Mouse (Mus musculus) intestine, postnatal 0 days (tissue): ENCODE results near the gene Xbp1. TPM values are rescaled to one million over a fixed set of nuclear protein-coding genes. Genes with fewer than 3 reads are reported as not detected.
A peak's percentile ranks its signal among the peaks of the same experiment; 100 is the strongest.

ENCODE experiments used
- ATAC-seq: fragments of 200-750 bp; cut with Nextera tagmentation; 2 replicates; pipeline ENCODE4 v1.8.0; 2017; ENCODE audit warnings: mild to moderate bottlenecking, moderate TSS enrichment, moderate library complexity
- H3K27ac ChIP-seq: fragments of 300-500 bp; sonication (generic); 2 replicates; pipeline ENCODE4 v1.5.1; 2014; ENCODE audit warnings: mild to moderate bottlenecking, low read depth, low read length, moderate library complexity
- H3K27me3 ChIP-seq: fragments of 300-500 bp; sonication (generic); replicated peaks from 2 replicates; pipeline ENCODE4 v1.6.1; 2014; ENCODE audit warnings: low read length, mixed read lengths; ENCODE audit not compliant: control insufficient read depth, insufficient read depth
- H3K36me3 ChIP-seq: fragments of 300-500 bp; sonication (generic); 2 replicates; pipeline ENCODE4 v1.6.1; 2014; ENCODE audit warnings: mild to moderate bottlenecking, moderate library complexity; ENCODE audit not compliant: control insufficient read depth, insufficient read depth
- H3K4me1 ChIP-seq: fragments of 300-500 bp; sonication (generic); replicated peaks from 2 replicates; pipeline ENCODE4 v1.6.1; 2014; ENCODE audit warnings: antibody characterized with exemption, low read length, mixed read lengths; ENCODE audit not compliant: control insufficient read depth, insufficient read depth
- H3K4me2 ChIP-seq: fragments of 300-500 bp; sonication (generic); replicated peaks from 2 replicates; pipeline ENCODE4 v1.6.1; 2014; ENCODE audit warnings: low read depth, mild to moderate bottlenecking, moderate library complexity
- H3K4me3 ChIP-seq: fragments of 300-500 bp; sonication (generic); 2 replicates; pipeline ENCODE4 v1.5.1; 2014; ENCODE audit warnings: low read depth, low read length
- H3K9ac ChIP-seq: fragments of 300-500 bp; sonication (generic); 2 replicates; pipeline ENCODE4 v1.6.1; 2014; ENCODE audit warnings: mild to moderate bottlenecking, low read depth, low read length
- H3K9me3 ChIP-seq: fragments of 300-500 bp; sonication (generic); 2 replicates; pipeline ENCODE4 v1.6.1; 2016; ENCODE audit warnings: mixed run types; ENCODE audit not compliant: control insufficient read depth
- CTCF ChIP-seq: sonication (generic); IDR thresholded peaks from 2 replicates; pipeline ENCODE4 v1.5.1; 2016; ENCODE audit warnings: low read depth, mild to moderate bottlenecking, control low read depth, antibody characterized with exemption, moderate library complexity
- WGBS: fragments of 180-500 bp; shearing (Covaris S2); extraction: QIAGEN DNeasy Blood & Tissue Kit; methylation state at CpG from one replicate; pipeline ENCODE4 v1.1.7; 2014; 5-methylcytosine and 5-hydroxymethylcytosine counted together
- polyA plus RNA-seq: library from polyadenylated mRNA; unstranded; fragments of >200 nt; fragmentation: Nextera tagmentation; extraction: Ambion mirVana; gene quantifications from 2 replicates; pipeline ENCODE4 v1.2.1, GENCODE M21; 2015

Gene Xbp1
- polyA plus RNA-seq, 1 experiment from 2014 or later: 150 TPM

- no peak overlapping the region for H3K9ac ChIP-seq
- no peaks in the 10 kb centered on the region for H3K36me3 ChIP-seq
- 74% methylated on average over 6 of the region's 6 CpGs for WGBS
- no peak overlapping the region for H3K27ac ChIP-seq
- H3K4me2 ChIP-seq: no peak overlapping the region
- no peak overlapping the region for H3K4me3 ChIP-seq
- H3K4me1 ChIP-seq: no peaks in the 10 kb centered on the region
- TF ChIP-seq CTCF: no peak
- no peaks in the 10 kb centered on the region for H3K27me3 ChIP-seq
- ATAC-seq: no peak
- H3K9me3 ChIP-seq: no peaks in the 10 kb centered on the region
Measured at GRCm38 (mm10) chr11:5517346-5517745, 3.1 kb upstream of the Xbp1 start.

DNA sequence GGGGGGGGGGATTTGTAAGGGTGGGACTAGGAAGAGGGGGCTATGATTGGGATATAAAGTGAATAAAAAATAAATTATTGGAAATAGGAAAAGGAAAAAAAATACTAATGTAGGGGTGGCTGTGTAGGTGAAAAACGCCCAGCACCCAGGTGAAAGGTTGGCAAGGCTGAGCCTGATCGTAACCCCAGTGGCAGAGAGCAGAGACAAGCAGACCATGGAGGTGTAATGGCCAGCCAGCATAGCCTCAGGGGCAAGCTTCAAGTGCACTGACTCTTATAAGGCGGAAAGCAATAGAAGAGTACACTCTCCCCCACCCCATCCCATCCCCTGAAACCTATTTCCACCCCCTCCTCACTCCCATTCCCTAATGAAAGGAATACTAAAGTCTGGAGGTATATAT lies 778 bp upstream of the Xbp1 start:
- Histone ChIP-seq H3K4me3 (no peak overlapping the region), H3K27ac (no peak overlapping the region), H3K27me3 (no peaks in the 10 kb centered on the region), H3K9ac (no peak overlapping the region), H3K9me3 (no peaks in the 10 kb centered on the region), H3K4me2 (peak overlapping the region; percentile 64; the same call in 1 of the 2 replicates), H3K4me1 (0 out of 2 replicates have a peak, but pooled peaks cover 3% of the 10 kb centered on the region), H3K36me3 (peaks cover 23% of the 10 kb centered on the region)
- TF ChIP-seq CTCF: no peak
- ATAC-seq: no peak
- 80% methylated on average over 3 of the region's 3 CpGs for WGBS

GRCm38 (mm10) chr11:5521266-5521515 lies 732 bp downstream of the Xbp1 start:
- no peak for TF ChIP-seq CTCF
- no peaks in the 10 kb centered on the region for H3K27me3 ChIP-seq
- H3K4me3 ChIP-seq: peak overlapping the region; percentile 100
- H3K36me3 ChIP-seq: peaks cover 37% of the 10 kb centered on the region
- no peaks in the 10 kb centered on the region for H3K9me3 ChIP-seq
- peak overlapping the region; percentile 99 for H3K9ac ChIP-seq
- 0% methylated on average over 13 of the region's 13 CpGs for WGBS
- H3K4me2 ChIP-seq: peak overlapping the region; percentile 64
- peak overlapping the region; percentile 99 for H3K27ac ChIP-seq
- H3K4me1 ChIP-seq: 0 out of 2 replicates have a peak, but pooled peaks cover 3% of the 10 kb centered on the region
- ATAC-seq: peak; percentile 11

DNA sequence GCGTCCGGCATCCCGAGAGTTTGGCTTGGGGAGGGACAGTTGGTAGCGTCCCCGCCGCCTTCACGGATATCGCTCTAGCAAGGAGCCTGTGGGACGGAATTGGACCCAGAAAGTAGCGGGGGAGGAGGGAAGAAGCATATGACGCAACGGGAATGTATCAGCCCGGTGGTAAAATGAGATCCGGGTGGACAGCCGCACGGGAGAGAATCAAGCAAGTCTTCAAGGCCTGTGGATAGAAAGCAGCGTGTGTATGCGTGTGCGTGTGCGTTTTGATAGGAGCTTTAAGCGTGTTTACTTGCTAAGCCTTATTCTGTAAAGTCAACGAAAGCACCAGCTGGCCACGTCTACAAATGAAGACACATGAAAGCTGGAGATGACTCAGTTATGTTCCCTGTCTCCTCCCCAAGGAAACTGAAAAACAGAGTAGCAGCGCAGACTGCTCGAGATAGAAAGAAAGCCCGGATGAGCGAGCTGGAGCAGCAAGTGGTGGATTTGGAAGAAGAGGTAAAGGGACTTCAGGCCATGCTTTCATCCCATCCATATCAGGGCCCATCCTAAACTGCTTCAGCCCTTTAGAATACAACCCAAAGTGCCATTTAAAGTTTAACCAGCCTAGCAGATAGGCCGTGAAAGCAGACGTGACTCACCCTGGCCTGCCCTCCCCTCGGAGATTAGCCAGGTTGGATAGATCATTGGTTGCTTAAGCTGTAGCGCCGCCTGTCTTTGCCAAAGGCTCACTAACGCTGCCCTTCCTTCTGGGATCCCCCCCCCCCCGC lies 1.2 kb downstream of the Xbp1 start:
- under 1% methylated on average over 33 of the region's 34 CpGs for WGBS

DNA sequence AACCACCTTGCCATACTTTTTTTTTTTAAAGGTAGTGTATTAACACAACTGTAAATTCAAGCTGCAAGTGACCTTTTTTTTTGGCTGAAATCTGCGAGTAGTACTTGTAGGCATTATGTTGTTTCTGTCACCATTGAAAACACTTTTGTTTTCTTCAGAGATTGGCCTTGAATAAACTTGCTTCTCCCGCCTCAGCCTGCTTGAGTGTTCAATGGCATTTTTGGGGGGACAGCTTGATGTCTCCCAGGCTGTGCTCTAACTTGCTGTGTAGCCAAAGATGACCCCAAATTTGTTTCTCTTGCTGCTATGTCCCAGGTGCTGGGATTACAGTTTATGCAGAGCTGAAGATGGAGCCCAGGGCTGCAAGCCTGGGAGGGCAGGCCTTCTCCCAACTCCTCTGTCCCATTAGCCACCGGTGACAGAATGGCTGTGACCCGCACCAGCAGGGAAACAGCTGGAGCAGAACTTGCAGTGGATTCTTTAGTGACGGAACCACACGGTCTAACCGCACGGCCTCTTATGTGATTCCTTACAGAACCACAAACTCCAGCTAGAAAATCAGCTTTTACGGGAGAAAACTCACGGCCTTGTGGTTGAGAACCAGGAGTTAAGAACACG lies 2.4 kb downstream of the Xbp1 start:
- TF ChIP-seq CTCF: no peak
- 0 out of 2 replicates have a peak, but pooled peaks cover 3% of the 10 kb centered on the region for H3K4me1 ChIP-seq
- no peak for ATAC-seq
- no peak overlapping the region; the same call in 1 of the 2 replicates for H3K9ac ChIP-seq
- H3K36me3 ChIP-seq: peaks cover 42% of the 10 kb centered on the region
- H3K27me3 ChIP-seq: no peaks in the 10 kb centered on the region
- H3K4me3 ChIP-seq: peak overlapping the region; percentile 100
- peak overlapping the region; percentile 64 for H3K4me2 ChIP-seq
- WGBS: 79% methylated on average over 11 of the region's 11 CpGs
- no peaks in the 10 kb centered on the region for H3K9me3 ChIP-seq
- peak overlapping the region; percentile 21 for H3K27ac ChIP-seq

More for the DNA sequence above, 1.2 kb downstream of the Xbp1 start:
- 0 out of 2 replicates have a peak, but pooled peaks cover 3% of the 10 kb centered on the region for H3K4me1 ChIP-seq
- H3K4me3 ChIP-seq: peak overlapping the region; percentile 100
- peak overlapping the region; percentile 64 for H3K4me2 ChIP-seq
- peaks cover 38% of the 10 kb centered on the region for H3K36me3 ChIP-seq
- peak overlapping the region; percentile 99 for H3K9ac ChIP-seq
- H3K9me3 ChIP-seq: no peaks in the 10 kb centered on the region
- ATAC-seq: peak; percentile 67
- peak overlapping the region; percentile 99 for H3K27ac ChIP-seq
- no peaks in the 10 kb centered on the region for H3K27me3 ChIP-seq
- peak; percentile 79 for TF ChIP-seq CTCF

DNA sequence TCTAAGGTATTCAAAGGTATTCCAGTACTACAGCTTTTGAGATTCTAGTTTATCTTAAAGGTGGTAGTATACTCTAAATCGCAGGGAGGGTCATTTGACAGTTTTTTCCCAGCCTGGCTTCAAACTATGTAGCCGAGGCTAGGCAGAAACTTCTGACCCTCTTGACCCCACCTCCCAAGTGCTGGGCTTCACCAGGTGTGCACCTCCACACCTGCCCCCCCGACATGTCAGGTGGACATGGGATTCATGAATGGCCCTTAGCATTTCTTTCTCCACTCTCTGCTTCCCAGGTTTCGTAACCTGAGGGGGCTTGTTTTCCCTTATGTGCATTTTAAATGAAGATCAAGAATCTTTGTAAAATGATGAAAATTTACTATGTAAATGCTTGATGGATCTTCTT lies 5.0 kb downstream of the Xbp1 start:
- no peak for TF ChIP-seq CTCF
- Histone ChIP-seq H3K36me3 (peaks cover 51% of the 10 kb centered on the region), H3K9ac (no peak overlapping the region), H3K4me2 (no peak overlapping the region), H3K4me1 (0 out of 2 replicates have a peak, but pooled peaks cover 3% of the 10 kb centered on the region), H3K9me3 (no peaks in the 10 kb centered on the region), H3K27ac (no peak overlapping the region), H3K4me3 (no peak overlapping the region), H3K27me3 (no peaks in the 10 kb centered on the region)
- WGBS: 86% methylated on average over 4 of the region's 4 CpGs
- ATAC-seq: no peak
